Mouse (Mus musculus) lung, postnatal 4 days (tissue): ENCODE data around the gene Mctp2.
"Not testable (repeated sequence)": the region's sequence is repeated elsewhere in the genome, so short reads cannot be mapped to it uniquely, and the experiment has no call there.

Experiments used
- DNase-seq, 2 experiments: peaks; one replicate each; pipeline ENCODE4 v3.0.0; 2021

Gene Mctp2

DNA sequence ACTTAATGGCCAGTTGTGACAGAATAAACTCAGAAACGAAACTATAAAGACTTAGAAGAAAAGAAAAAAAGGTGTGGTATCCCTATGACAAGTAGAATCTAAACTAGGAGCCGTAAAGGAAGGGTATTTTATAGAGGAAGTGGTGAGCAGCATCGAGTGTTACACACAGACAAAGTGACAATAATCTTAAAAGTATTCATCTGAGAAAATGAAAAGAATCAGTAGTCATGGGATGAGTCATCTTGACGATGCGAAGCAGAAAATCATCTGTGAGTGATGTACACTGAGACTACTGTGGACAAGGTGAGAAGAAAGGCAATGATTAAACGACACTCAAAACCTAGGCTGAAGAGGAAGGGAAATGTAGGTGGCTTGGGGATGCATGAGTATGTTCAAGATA, 36.4 kb downstream of the Mctp2 start:
- DNase-seq: no peak

DNA sequence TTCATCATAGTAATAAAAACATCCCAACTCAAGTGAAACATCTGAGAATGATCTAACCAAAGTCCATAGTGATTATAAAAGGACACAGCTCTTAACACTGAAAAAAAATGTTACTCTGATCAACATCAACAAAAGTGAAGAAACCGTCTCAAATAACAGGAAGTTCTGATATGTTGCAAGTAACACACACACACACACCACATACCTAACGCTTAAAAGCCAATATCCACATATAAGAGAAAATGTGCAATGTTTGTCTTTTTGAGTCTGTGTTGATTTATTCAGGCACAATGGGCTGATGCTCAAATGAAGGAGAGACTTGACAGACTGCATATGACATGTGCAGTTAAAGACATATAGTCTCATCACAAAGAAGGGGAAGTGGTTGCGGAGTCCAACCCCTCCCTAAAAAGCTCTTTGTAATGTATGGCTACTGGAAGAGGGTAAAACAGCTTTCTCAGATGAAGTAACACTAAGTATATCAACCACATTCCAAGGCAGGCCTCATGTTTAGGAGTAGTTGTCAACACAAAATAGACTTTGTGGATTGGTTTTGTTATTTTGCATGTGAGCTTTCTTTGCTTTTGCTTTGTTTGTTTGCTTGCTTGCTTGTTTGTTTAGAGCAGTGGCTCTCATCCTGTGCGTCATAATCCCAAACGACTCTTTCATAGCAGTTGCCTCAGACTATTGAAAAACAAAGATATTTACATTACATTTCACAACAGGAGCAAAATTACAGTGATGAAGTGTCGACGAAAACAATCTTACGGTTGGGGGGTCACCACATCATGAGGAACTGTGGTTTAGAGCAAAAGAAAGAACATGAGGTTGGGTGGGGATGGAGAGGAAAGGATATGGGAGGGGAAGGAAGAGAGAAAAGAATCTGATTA, 45.4 kb downstream of the Mctp2 start:
- DNase-seq: peak in 1 of 2 experiments; percentile 13

DNA sequence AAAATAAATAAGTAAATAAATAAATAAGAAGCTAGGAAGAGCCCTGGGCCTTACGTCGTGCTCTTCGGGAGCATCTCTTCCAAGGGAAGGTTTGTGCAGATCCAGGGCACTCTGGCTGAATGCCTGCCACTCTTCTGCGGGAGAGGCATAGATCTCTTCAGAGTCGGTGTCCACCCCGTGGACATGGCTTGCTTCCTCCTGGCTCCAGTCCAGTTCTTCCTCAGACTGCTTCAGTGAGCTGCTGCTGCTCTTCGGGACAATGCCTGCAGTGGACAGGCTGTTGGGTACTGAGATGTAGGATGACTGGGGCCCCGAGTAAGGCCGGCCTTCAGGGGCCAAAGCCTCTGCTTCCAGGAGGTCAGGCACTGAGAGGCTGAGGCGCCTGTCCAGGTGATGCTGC, 47.4 kb downstream of the Mctp2 start:
- no peak for DNase-seq

DNA sequence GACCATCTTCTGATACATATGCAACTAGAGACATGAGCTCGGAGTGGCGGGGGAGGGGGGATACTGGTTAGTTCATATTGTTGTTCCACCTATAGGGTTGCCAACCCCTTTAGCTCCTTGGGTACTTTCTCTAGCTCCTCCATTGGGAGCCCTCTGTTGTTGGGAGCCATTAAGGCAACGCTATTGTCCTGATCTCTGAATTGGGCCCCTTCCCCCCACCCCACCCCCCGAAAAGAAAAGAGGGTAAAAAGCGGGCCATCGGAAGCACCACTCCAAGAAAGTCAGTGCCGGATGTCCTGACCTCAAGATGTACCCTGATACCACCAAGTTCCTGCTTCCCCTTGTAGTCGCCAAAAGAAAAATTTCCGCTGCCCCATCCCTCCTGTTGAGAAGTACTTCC, 56.1 kb downstream of the Mctp2 start:
- DNase-seq: not testable (repeated sequence)

DNA sequence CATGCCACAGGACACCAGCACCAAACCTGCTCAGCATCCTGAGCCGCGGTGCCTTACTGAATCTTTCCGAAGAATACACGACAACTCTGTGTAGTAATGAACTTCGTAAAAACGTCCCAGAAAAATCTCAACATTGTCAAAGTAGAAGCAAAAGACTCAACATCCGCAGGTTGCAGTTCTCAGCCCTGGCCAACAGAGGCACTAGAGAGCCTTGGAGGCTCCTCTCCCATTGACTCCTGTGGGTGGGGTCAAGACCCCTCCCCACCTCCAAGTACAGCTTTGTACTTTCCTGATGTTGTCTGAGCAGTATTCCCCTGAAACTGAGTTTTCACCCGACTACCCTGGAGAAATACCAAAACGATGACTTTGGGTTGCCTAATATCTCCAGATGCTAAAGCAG, 65.1 kb downstream of the Mctp2 start:
- no peak for DNase-seq

DNA sequence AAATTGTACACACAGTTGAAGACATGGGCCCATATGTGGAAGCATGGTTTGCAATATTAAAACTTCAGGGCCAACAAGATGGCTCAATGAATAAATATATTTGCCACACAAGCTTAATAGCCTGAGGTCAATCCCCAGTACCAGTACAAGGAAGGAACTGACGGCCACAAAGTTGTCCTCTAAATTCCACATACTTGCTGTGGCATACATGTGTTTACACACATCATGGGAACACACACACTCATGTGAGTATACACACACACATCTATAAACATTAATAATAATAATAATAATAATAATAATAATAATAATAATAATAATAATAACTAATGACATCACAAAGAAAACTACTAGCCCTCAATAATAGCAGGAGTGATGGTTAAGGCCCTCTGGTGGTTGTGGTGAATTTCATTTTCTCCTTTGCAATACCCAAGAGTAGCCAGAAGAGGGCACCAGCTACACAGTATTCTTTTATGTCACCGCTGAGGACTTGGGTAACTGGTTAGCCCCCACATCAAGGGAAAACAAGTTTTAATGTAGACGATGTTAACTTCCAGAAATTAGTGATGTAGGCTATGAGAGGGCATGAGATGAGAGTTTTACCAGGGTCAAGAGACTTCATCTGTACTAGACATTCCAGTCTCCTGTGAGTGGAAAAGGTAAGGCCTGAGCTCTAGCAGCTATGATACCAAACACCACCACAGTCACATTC, 66.5 kb downstream of the Mctp2 start:
- peak in 1 of 2 experiments; percentile 56 for DNase-seq

DNA sequence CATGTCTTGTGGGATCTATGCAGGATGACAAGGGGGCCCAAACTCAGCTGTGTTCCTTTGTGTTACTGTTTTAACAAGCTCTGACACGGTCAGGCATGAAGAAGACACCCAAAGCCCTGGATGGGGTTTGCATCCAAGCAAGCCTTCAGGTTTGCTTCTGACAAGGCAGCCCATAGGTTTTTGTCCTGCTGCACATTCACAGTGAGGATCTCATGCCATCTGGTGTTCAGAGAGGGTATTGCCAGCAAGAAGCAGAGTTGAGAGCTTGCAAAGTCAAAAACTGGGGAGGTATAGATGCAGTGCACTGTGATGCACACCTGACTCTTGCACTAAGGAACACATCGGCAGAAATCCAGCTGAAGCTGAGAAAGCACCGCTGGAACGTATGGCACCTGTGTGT, 67.8 kb downstream of the Mctp2 start:
- DNase-seq: peak; percentile 35 to 80

DNA sequence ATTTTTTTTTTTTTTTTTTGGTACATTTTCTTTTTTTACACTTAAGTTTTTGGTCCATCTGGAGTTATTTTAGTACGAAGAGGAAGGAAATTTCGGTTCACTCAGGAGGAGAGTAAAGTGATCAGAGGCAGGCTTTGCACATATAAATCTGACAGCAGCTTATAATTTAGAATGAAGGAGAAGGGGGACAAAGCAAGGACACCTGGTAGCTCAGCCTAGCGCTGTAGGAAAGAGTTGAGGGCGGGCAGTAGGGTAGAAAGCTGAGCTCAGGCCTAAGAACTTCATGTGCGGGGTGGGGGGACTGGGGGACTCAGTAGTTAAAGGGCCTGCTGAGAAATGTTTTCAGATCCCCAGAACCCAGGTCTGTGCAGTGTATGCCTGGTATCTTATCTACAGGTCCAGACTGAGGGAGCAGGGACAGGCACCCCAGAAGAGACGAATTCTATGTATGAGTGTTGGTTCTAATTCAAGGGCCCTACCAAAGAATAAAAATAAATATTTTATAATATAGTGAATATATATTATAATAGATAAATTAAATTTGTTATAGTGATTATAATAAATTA, 71.9 kb downstream of the Mctp2 start:
- no peak for DNase-seq

DNA sequence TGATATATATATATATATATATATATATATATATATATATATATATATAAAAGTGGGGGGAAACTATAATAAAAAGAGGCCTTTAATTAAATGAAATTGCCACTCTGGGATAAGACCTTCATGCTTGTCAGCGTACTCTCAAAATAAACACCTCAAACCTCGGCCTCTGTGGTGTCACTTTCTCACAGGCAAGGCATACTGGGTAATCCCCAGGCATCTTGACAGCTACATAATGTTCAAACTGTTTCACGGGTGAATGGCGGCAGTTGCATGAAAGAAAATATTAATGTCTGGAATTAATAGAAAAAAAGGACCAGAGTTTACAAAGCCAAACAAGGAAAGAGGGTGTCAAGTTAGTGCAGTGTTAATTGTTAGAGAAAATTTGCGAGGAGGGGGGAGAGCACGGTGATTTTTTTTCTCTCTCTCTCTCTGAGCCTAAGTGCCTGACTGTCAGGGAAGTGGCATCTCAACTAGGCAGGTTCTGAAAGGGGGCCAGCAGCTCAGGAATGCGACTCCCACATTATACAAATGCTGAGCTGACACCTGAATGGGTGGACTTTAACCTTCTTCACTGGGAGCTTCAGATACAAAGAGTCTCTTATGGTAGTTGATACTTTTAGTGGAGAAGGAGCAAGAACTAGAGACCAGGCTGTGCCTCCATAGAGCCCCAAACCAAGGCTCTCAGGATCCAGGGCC, 75.1 kb downstream of the Mctp2 start:
- DNase-seq: no peak

DNA sequence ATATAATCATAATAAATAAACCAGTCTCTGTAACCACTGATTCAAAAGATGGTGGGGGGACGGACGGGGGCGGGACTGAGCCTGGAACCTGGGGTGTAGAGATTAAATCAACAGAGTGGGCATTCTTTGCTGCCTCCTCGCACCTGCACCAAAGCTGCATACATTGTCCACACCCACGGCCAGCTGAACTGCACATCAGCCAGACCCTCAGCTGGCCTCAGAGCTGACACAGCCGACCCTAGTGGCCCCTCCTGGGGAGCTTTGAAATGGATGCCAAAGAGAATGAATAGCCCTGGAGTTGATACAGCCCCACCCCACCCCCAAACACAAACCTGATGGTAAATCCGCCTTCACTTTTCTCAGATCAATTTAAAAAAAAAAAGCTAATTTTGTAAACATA, 76.5 kb downstream of the Mctp2 start:
- no peak for DNase-seq

DNA sequence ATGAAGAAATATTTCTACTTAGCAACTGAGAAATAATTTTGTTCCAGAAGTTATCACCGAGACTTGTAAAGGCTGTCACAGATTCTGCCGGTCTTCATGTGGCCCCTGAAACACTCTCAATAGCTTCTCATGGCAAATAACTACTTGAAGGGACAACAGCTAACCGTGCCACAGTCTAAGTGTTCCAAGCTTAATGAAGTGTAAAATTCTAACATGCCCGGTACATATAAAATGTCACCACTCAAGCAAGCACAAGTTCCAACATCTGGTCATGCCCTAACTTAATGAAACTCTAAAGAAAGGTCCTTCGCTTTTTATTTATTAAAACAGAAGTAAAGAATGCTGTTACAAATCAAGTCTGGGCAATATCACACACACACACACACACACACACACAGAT, 82.8 kb downstream of the Mctp2 start:
- DNase-seq: no peak

DNA sequence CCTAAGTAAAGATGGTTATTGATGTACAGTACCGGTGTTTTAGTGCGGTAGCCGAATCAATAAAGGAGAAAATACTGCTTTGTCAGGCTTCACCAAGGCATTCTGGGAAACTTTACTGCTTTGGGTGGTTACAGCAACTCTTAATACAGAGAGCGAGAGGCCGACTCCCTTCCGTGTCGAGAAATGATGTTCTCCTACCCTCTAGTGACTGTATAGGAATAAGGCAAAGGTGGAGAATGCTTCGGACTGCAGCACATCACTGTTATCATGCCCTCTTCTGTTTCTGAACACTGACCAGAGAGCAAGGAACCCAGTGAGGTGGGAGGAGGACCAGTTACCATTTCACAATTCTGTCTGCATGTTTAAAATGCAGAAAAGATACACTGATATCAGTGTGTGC, 83.9 kb downstream of the Mctp2 start:
- no peak for DNase-seq

DNA sequence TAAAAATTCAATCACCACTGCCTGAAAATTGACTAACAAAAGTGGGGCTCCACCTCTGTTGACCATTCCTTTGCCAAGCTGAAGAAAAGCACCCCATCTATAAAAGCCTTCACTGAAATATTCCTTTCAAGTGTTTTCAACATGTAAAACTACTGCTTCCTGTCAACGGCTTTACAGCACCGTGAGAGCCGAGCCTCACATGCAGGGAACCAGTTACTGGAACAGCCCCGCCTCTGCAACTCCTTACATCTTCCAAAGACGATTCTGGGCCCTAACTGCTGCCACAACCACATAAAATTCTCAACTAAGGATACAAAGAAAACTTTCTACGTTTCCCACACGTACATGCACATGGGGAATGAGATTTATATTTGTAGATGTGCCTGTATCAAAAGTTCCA, 88.4 kb downstream of the Mctp2 start:
- DNase-seq: no peak

DNA sequence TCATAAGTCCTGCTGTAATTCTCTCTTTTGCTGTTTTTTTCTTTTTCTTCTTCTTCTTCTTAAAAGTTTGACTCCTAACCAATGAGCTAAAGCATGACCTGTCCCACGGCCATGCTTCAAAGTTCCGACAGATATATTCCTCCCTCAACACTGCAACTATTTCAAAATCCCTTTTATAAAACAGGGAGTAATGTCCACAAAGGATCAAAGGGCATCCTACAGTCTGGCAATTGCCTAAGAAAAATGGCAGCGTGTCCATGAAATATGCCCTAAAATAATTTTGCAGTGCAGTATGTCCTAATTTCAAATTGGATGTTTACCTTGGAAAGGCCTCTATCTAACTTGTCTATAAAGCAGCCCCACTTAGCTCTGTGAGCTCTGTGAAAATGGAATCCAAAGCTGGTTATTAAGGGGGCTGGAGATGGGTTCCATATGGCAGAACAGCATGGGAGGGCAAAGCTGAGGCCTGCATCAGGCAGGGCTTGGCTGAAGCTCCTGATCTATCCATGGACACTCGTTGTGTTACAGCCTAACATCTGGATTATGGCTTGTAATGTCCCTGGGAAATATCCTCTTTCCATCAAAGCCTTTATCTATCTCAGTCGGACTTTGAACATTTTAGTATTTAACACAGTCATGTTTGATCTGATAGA, 90.7 kb downstream of the Mctp2 start:
- DNase-seq: peak; percentile 28 to 75

DNA sequence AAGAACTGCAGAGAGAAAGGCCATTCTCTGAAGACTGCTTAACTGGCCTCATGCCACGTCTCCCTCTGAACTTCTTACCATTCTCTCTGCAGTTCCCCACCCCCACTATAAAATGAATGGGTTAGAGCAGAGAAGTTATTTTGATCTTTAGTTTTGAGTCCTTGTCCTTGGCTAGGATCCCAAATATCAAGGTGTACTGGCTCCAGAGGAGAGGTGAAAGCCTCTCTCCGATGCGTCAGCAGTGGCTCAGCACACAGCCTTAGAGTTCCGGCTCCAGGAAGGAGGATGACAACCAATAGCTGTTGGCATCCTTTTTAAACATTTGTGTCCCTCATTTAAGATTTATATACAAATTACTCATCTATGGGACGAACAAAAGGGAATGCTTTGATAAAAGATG, 96.2 kb downstream of the Mctp2 start:
- DNase-seq: no peak

DNA sequence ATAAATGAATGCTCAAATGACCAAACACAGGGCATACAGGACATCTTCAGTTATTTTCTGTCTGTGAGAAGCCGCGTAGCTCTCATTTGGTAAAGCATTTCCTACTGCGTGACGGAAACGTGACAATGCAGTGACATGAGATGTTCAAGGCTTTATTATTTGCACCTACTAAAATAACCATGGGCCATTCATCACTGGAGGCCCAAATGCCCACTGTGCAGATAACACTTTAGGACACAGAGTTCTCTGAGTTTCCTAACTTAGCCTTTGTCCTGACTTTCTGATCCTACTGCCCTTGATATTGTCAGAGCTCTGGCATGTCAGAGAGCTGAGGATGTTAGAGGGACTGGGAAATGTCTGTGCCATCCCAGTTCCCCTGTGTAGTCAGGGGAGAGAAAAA, 97.1 kb downstream of the Mctp2 start:
- DNase-seq: no peak

DNA sequence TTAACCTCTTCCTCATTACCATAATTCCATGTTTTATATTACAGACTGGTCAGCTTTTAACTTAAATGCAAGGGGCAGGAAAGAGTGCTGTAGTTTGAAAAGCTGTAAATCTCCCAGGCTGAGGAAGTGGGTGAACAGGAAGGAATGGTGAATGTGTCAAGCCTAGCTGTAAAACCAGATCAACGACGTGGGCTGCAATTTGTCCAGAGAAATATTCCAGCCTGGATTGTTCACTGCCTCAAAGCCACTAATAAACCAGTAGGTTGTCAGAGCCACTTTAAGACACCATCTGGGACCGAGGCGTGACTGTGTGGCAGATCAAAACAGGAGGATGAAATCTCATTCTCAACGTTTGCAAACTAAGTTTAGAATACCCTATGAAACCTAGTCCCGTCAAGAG, 99.6 kb downstream of the Mctp2 start:
- no peak for DNase-seq

DNA sequence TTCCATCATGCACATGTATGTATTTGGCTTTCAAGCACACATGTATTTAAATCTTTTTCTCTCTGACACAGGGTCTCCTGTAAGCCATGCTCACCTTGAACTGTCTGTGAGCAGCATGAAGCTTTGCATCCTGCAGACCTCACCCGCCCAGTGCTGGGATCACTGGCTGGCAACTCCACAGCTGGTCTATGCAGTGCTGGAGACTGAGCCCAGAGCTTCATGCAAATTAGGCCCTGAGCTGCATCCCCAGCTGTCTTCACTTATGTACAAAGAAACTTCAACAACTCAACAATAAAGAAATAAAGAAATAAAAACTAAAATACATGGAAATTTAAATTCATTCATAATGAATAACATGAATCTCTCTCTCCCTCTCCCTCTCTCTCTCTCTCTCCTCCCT, 110.7 kb downstream of the Mctp2 start:
- no peak for DNase-seq

DNA sequence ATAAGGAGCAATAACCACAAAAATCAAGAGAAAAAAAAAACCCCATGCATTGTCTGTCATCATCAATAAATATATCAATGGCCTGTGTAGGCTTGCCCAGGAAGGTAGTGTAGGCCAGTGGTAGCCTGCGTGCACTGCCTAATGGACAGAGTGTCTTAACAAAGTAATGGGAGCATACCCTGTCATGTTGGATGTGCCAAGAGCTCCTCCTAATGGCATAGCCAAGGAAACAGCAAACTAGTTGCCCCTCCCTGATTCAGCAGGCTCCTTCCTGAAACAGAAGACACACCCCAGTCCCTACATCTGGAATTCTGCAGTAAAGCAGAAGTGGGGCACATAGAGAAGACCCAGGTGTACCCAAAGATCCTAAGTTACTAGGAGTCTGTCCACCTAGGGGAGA, 113.1 kb downstream of the Mctp2 start:
- DNase-seq: no peak

DNA sequence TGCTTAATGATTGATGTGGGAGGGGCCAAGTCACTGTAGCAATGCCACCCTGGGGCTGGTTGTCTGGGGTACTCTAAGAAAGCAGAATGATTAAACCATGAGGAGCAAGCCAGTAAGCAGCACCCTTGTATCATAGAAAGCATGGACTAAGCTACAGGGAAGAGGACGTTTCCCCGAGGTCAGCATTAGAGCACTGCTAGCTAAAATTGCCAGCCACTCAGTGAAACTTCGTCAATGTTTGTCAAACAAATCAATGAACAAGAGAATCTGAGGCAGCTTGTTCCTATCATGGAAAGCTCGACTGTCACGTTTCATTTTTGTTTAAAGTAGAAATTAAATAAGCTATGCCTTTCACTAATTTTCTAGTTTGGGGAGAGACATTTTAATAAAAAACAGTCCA, 124.8 kb downstream of the Mctp2 start:
- no peak for DNase-seq

DNA sequence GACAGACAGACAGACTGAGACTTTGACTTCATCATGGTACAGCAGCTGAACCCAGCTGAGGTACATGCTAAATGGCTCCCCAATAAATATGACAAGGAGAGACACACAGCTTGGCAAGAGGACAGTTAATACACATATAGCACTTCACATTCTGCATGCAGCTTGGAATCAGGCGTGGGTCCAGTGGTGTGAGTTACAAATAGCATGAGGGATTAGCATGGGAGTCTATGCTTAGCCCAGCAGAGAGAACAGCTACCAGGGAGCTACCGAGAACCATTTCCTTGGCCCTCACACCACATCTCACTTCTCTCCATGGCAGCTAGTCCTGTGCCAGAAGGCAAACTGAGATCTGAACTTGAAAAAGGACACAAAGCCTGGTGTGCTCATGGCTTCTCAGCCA, 137.1 kb downstream of the Mctp2 start:
- DNase-seq: peak in 1 of 2 experiments; percentile 16

DNA sequence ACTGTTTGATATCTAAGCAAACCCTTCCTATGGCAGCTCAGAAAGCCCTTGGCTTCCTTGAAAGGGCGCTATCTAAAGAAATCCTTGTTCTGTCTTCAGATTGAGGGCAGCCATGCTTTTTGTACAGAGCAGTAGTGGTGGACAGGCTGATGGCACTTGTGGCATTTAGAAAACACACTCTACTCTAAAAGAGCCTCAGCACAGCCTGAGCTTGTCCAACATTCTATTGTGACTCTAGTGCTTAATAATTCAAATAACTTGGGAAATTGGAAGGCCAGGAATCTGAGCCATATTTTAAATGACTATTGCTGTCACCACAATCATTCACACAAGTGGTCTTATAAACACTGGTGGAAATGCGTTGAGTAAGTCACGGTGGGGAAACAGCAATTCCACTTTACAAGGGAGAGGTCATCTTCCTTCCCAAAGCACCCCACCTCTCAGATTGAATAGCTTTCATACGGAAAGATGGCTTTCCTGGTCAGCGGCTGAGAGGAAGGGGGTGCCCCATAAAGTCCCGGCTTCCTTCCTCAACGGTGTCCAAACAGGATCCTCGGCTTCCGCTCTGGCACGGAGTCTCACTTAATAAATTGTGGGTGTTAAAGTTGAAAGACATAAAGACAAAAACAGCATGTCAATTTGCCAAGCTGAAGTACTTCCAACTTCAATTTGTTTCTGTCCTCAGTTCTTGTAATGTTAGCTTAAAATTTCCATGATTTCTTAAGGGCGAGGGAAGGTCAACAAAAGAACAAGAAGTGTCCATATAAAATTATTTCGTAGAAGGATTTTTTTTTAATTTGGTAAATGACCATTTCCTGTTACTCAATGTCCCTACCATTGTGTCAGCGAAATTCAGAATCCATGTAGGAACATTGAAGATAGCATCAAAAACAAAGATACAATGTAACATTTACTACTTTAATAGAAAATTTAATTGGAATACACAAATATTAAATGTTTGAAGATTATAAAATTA, 140.4 kb downstream of the Mctp2 start:
- DNase-seq: peak; percentile 60 to 81
